Mouse (Mus musculus) gastrocnemius, postnatal 4 days (tissue): ENCODE measurements around the gene Myocd. TPM values are rescaled to one million over a fixed set of nuclear protein-coding genes. Genes with fewer than 3 reads are reported as not detected.

Experiments used
- DNase-seq, 2 experiments: peaks; one replicate each; pipeline ENCODE4 v3.0.0; 2021 to 2022; ENCODE audit warnings: low spot score in 2 of 2, mixed read lengths in 2 of 2
- total RNA-seq, 2 experiments: library from RNA; stranded (reverse); gene quantifications; 2 replicates each; pipeline ENCODE4 v1.2.3; 2021

Myocd gene
- total RNA-seq, 2 experiments from 2014 or later, result 3.1 to 3.8 TPM

- DNase-seq, result no peak
Measured at GRCm38 (mm10) chr11:65148441-65148840, 121.3 kb downstream of the Myocd start.

- DNase-seq, result no peak
Measured at GRCm38 (mm10) chr11:65142838-65143417, 126.9 kb downstream of the Myocd start.

- DNase-seq, result no peak
Measured at GRCm38 (mm10) chr11:65139030-65139429, 130.8 kb downstream of the Myocd start.

- DNase-seq, result no peak
Measured at GRCm38 (mm10) chr11:65137145-65137652, 132.6 kb downstream of the Myocd start.

GRCm38 (mm10) chr11:65135251-65135739, 134.5 kb downstream of the Myocd start:
- DNase-seq, result no peak

- DNase-seq, result no peak
Measured at GRCm38 (mm10) chr11:65133661-65134060, 136.1 kb downstream of the Myocd start.

- DNase-seq, result no peak
Measured at GRCm38 (mm10) chr11:65129110-65129509, 140.7 kb downstream of the Myocd start.

GRCm38 (mm10) chr11:65128666-65129065, 141.1 kb downstream of the Myocd start:
- DNase-seq, result no peak

- DNase-seq, result peak in 1 of 2 experiments; percentile 30
Measured at GRCm38 (mm10) chr11:65126566-65126965, 143.2 kb downstream of the Myocd start.

Other genes with a start within 250 kb of the Myocd start
- gene 1700086D15Rik, start 110.1 kb downstream of the Myocd start, total RNA-seq, result under 1 TPM in 1 of 2 experiments, not detected in 1; 0.52 TPM
- 1 to 10 TPM; 8.2 to 8.3 TPM for gene Arhgap44, start 107.0 kb downstream of the Myocd start, total RNA-seq